Mouse (Mus musculus): ENCODE results near the gene Ch25h. TPM values are rescaled to one million over a fixed set of nuclear protein-coding genes. Genes with fewer than 3 reads are reported as not detected.

Gene Ch25h
- polyA plus RNA-seq, 1 experiment from 2014 or later, result 0.08 TPM

DNA sequence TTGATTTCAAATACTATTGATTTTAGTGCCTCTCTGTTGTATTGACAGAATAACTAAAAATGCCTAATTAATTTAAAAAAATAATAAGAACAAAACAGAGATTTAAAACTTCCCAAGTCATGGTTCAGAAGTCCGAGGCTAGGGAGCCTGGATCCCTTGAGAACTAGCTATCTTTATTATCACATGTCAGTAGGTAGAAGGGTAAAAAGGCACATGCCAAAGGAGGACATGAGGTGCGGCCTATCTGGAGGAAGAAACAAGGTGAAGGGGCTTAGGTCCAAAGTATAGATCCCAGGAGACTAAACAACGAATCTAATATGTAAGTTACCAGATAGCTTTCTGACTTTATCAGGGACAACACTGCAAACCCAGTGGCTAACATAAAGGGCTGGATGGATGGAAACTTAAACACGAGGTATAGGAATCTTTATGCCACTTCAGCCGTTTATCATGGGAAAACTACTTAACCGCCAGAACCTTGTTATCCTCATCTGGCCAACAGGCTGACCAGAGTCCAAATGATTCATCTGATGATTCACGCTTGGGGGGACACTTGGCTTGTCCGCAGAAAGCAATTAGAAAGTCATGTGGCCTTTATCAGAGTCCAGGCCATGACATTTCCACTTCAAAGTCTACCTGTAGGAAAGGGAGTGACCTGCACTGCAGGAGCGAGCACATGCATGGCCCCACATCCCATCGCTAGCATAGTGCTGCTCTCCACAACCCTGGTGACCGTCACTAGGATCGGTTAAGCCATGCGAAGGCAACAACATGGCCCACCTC is 43.0 kb upstream of the Ch25h start:
- no peak overlapping the region for H3K4me3 ChIP-seq (ENCODE audit: low read depth, low read length)
- H3K27ac ChIP-seq (ENCODE audit: low read length), result no peak overlapping the region
- ATAC-seq (ENCODE audit: low read depth), result no peak
- H3K27me3 ChIP-seq (ENCODE audit: control insufficient read depth, insufficient read depth, low read depth, low read length), result no peaks in the 10 kb centered on the region
- H3K9ac ChIP-seq (ENCODE audit: low read depth, low read length), result no peak overlapping the region
- no peaks in the 10 kb centered on the region for H3K36me3 ChIP-seq (ENCODE audit: control insufficient read depth, insufficient read depth)
- no peak overlapping the region for H3K4me2 ChIP-seq (ENCODE audit: low read depth, low read length)
- no peaks in the 10 kb centered on the region for H3K9me3 ChIP-seq (replicated peaks; ENCODE audit: control insufficient read depth, low read length)
- H3K4me1 ChIP-seq (ENCODE audit: control insufficient read depth, low read depth, low read length), result peaks cover 6% of the 10 kb centered on the region
- whole genome bisulfite sequencing (ENCODE audit: insufficient replicate concordance), result 69% methylated on average over 13 of the region's 13 CpGs

DNA sequence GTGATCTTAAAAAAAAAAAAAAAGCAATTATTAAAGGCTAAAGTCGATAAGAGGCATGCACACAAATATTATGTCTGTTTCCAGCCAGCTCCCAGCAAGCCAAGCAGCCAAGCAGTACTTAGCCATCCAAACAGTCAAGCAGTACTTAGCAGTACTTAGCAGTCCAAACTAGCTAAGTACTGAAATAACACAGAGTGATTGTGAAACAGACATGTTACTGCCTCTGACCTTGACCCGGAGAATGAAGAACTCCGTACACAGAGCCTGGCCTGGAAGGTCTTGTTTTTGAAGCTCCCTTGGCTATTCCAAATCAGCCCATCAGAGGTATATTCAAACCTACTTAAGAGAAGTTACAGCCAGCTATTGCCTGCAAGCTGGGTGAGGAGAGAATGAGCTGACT is 42.2 kb upstream of the Ch25h start:
- H3K9me3 ChIP-seq (replicated peaks; ENCODE audit: control insufficient read depth, low read length), result no peaks in the 10 kb centered on the region
- ATAC-seq (ENCODE audit: low read depth), result peak; percentile 66
- 63% methylated on average over 3 of the region's 3 CpGs for WGBS (ENCODE audit: insufficient replicate concordance)
- H3K27ac ChIP-seq (ENCODE audit: low read length), result no peak overlapping the region
- H3K4me3 ChIP-seq (ENCODE audit: low read depth, low read length), result no peak overlapping the region
- no peak overlapping the region for H3K4me2 ChIP-seq (ENCODE audit: low read depth, low read length)
- H3K27me3 ChIP-seq (ENCODE audit: control insufficient read depth, insufficient read depth, low read depth, low read length), result no peaks in the 10 kb centered on the region
- no peak overlapping the region for H3K9ac ChIP-seq (ENCODE audit: low read depth, low read length)
- H3K4me1 ChIP-seq (ENCODE audit: control insufficient read depth, low read depth, low read length), result peaks cover 6% of the 10 kb centered on the region
- no peaks in the 10 kb centered on the region for H3K36me3 ChIP-seq (ENCODE audit: control insufficient read depth, insufficient read depth)

DNA sequence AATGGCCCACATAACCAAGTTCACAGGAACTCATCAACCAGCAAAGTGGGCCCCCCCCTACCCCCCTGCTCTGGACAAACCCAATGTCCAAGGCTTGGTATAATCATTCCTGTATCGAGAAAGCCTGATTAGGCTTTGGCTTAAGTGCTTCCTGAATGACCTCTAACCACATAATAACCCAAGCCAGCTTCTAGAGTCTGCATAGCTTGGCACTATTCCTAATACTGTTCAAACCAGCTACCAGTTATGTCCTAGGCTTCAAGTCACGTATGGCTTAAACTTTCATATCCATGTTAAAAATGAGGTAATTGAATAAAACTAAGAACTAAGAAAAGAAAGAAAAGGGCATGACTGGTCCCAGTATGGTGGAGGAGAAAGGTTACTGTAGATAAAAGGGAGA is 41.4 kb upstream of the Ch25h start:
- ATAC-seq (ENCODE audit: low read depth), result no peak
- H3K4me1 ChIP-seq (ENCODE audit: control insufficient read depth, low read depth, low read length), result peaks cover 6% of the 10 kb centered on the region

DNA sequence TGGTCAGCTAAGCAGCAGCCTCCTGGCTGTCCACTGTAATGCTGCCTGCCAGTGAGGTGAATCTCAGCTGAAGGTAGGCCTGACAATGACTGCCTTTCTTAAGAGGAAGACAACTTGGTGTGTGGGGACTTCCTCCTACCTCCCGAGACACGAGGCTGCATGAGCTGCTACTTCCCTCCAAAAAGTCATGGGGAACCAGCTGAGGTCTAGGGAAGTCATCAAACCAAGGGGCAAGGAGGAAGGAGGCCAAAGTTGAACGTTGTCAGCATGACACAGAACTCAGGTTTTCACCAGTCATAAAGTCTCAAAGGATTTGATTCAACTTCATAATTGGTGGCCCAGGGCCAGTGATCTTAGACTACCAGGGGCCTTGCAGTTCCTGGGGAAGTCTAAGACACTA is 40.7 kb upstream of the Ch25h start:
- no peak overlapping the region for H3K4me2 ChIP-seq (ENCODE audit: low read depth, low read length)
- H3K4me1 ChIP-seq (ENCODE audit: control insufficient read depth, low read depth, low read length), result peaks cover 6% of the 10 kb centered on the region
- no peak overlapping the region for H3K27ac ChIP-seq (ENCODE audit: low read length)
- no peaks in the 10 kb centered on the region for H3K9me3 ChIP-seq (replicated peaks; ENCODE audit: control insufficient read depth, low read length)
- H3K9ac ChIP-seq (ENCODE audit: low read depth, low read length), result no peak overlapping the region
- no peaks in the 10 kb centered on the region for H3K36me3 ChIP-seq (ENCODE audit: control insufficient read depth, insufficient read depth)
- H3K4me3 ChIP-seq (ENCODE audit: low read depth, low read length), result no peak overlapping the region
- no peak for ATAC-seq (ENCODE audit: low read depth)
- 20% methylated on average over 3 of the region's 3 CpGs for WGBS (ENCODE audit: insufficient replicate concordance)
- no peaks in the 10 kb centered on the region for H3K27me3 ChIP-seq (ENCODE audit: control insufficient read depth, insufficient read depth, low read depth, low read length)

More for the DNA sequence above, 41.4 kb upstream of the Ch25h start:
- H3K9ac ChIP-seq (ENCODE audit: low read depth, low read length), result no peak overlapping the region
- H3K4me3 ChIP-seq (ENCODE audit: low read depth, low read length), result no peak overlapping the region
- WGBS (ENCODE audit: insufficient replicate concordance), result 64% methylated on average over 2 of the region's 2 CpGs
- no peak overlapping the region for H3K27ac ChIP-seq (ENCODE audit: low read length)
- no peaks in the 10 kb centered on the region for H3K9me3 ChIP-seq (replicated peaks; ENCODE audit: control insufficient read depth, low read length)
- H3K36me3 ChIP-seq (ENCODE audit: control insufficient read depth, insufficient read depth), result no peaks in the 10 kb centered on the region
- no peak overlapping the region for H3K4me2 ChIP-seq (ENCODE audit: low read depth, low read length)
- no peaks in the 10 kb centered on the region for H3K27me3 ChIP-seq (ENCODE audit: control insufficient read depth, insufficient read depth, low read depth, low read length)

DNA sequence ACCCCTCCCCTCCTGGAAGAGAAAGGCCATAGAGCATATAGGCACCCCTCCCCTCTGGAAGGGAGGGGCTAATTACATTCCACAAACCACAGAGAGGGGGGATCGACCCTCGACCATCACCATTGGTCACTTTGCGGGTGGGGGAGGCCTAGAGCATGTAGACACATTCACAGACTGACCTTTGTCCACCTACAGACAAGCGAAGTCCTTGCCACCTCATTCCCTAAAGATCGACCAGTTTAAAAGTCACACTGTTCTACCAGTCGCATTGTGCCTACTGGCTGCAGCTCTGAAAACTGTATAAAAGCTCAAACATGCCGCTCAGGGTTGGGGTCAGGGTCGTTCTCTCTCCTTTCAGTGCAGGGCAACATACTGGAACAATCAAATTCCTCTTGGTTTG is 36.6 kb upstream of the Ch25h start:
- no peak overlapping the region for H3K4me3 ChIP-seq (ENCODE audit: low read depth, low read length)
- H3K4me2 ChIP-seq (ENCODE audit: low read depth, low read length), result 0 out of 2 replicates have a peak overlapping the region, but pooled peaks have one; percentile 13
- H3K9ac ChIP-seq (ENCODE audit: low read depth, low read length), result no peak overlapping the region
- ATAC-seq (ENCODE audit: low read depth), result peak; percentile 84
- H3K36me3 ChIP-seq (ENCODE audit: control insufficient read depth, insufficient read depth), result no peaks in the 10 kb centered on the region
- no peaks in the 10 kb centered on the region; the same call in 1 of the 2 replicates for H3K4me1 ChIP-seq (ENCODE audit: control insufficient read depth, low read depth, low read length)
- no peaks in the 10 kb centered on the region for H3K9me3 ChIP-seq (replicated peaks; ENCODE audit: control insufficient read depth, low read length)
- H3K27ac ChIP-seq (ENCODE audit: low read length), result peak overlapping the region; percentile 53
- WGBS (ENCODE audit: insufficient replicate concordance), result 52% methylated on average over 8 of the region's 8 CpGs
- no peaks in the 10 kb centered on the region for H3K27me3 ChIP-seq (ENCODE audit: control insufficient read depth, insufficient read depth, low read depth, low read length)

DNA sequence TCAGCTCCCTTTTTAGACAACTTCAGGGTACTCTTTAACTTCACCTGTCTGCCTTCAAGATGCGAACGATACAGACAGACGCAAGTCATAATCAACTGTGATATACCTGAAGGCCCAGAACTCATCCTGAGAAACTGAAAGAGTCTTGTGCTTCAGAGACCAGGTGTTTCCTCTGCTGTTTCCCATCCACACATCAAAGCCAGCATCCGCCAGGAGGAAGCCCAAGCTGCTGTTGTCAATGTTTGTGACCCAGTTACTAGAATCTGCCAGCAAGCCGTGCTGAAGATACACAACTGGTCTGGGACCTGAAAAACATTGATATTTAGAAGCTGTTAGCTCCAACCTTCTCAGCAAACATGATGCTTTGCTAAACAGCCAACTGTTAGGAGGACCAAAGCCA is 35.8 kb upstream of the Ch25h start:
- H3K9me3 ChIP-seq (replicated peaks; ENCODE audit: control insufficient read depth, low read length), result no peaks in the 10 kb centered on the region
- H3K4me3 ChIP-seq (ENCODE audit: low read depth, low read length), result no peak overlapping the region
- no peaks in the 10 kb centered on the region for H3K36me3 ChIP-seq (ENCODE audit: control insufficient read depth, insufficient read depth)
- no peaks in the 10 kb centered on the region for H3K4me1 ChIP-seq (ENCODE audit: control insufficient read depth, low read depth, low read length)
- WGBS (ENCODE audit: insufficient replicate concordance), result 74% methylated on average over 5 of the region's 5 CpGs
- H3K27ac ChIP-seq (ENCODE audit: low read length), result no peak overlapping the region
- no peaks in the 10 kb centered on the region for H3K27me3 ChIP-seq (ENCODE audit: control insufficient read depth, insufficient read depth, low read depth, low read length)
- ATAC-seq (ENCODE audit: low read depth), result no peak
- H3K9ac ChIP-seq (ENCODE audit: low read depth, low read length), result no peak overlapping the region
- no peak overlapping the region for H3K4me2 ChIP-seq (ENCODE audit: low read depth, low read length)

DNA sequence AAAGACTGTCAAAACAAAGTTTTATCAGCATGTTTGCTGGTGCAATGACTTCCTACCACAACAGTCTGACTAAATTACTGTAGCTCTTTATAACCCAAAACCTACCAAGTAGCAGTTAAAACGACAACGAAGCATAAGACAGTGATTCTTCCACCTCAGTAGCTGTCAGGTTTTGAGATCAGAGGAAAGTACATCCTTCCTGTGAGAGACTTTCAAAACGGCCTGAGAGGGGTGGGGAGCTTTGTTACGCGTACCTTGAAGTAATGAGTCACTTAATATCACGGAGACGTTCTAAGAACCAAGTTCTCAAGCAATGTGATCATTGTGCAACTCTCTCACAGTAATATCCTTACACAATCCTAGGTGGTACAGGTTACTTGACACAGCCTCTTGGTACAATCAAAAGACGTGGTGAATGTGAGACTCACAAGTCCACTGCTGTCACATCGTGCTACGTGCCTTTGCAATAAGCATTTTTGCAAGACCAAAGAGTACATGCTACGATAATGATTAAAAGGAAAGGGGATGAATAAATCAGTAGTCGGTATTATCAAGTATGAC is 30.3 kb upstream of the Ch25h start:
- WGBS (ENCODE audit: insufficient replicate concordance), result 73% methylated on average over 12 of the region's 12 CpGs

DNA sequence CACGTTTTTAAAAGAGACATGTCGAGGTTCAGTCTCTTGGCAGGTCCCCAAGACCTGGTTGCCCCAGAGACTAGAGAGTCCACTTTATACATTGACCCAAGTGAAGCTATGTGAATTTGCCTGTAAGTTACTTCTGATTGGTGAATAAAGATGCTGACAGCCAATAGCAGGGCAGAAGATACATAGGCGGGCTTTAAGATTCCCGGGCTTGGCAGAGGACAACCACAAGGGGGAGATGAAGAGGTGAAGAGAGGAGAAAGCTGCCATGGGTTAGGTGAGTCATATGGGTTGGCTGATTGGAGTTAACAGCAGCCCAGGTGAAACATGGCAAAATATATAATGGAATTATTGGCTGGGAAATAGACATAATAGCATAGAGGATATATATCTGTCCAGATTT is 25.8 kb upstream of the Ch25h start:
- no peaks in the 10 kb centered on the region for H3K9me3 ChIP-seq (replicated peaks; ENCODE audit: control insufficient read depth, low read length)
- peak; percentile 63 for ATAC-seq (ENCODE audit: low read depth)
- H3K4me1 ChIP-seq (ENCODE audit: control insufficient read depth, low read depth, low read length), result no peaks in the 10 kb centered on the region; the same call in 1 of the 2 replicates
- no peak overlapping the region for H3K27ac ChIP-seq (ENCODE audit: low read length)
- H3K4me3 ChIP-seq (ENCODE audit: low read depth, low read length), result no peak overlapping the region
- no peak overlapping the region for H3K9ac ChIP-seq (ENCODE audit: low read depth, low read length)
- H3K36me3 ChIP-seq (ENCODE audit: control insufficient read depth, insufficient read depth), result no peaks in the 10 kb centered on the region
- no peaks in the 10 kb centered on the region for H3K27me3 ChIP-seq (ENCODE audit: control insufficient read depth, insufficient read depth, low read depth, low read length)
- 22% methylated on average over 4 of the region's 4 CpGs for WGBS (ENCODE audit: insufficient replicate concordance)
- no peak overlapping the region for H3K4me2 ChIP-seq (ENCODE audit: low read depth, low read length)

More for the DNA sequence above, 30.3 kb upstream of the Ch25h start:
- Histone ChIP-seq H3K4me3 (ENCODE audit: low read depth, low read length) (no peak overlapping the region), H3K9me3 (replicated peaks; ENCODE audit: control insufficient read depth, low read length) (no peaks in the 10 kb centered on the region), H3K4me1 (ENCODE audit: control insufficient read depth, low read depth, low read length) (no peaks in the 10 kb centered on the region), H3K36me3 (ENCODE audit: control insufficient read depth, insufficient read depth) (no peaks in the 10 kb centered on the region), H3K9ac (ENCODE audit: low read depth, low read length) (no peak overlapping the region), H3K4me2 (ENCODE audit: low read depth, low read length) (no peak overlapping the region), H3K27me3 (ENCODE audit: control insufficient read depth, insufficient read depth, low read depth, low read length) (no peaks in the 10 kb centered on the region), H3K27ac (ENCODE audit: low read length) (no peak overlapping the region)
- ATAC-seq (ENCODE audit: low read depth), result no peak

DNA sequence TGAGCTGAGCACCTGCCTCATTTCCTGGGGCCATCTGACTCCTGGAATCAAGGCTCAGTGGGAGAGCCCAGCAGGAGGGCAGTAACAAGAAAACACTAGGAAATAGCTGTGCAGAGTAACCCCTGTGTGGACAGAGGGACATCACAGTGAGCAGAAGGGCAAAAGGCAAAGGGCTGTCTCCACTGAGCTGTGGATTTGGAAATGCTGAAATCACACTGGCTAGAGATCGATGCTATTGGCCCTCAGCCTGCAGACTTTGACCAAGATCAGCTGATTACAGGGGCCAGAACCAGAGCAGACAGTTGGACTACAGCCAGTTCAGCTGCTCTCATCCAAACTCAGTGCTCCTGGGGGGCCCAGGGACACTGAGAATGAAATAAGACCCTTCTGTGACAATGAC is 21.4 kb upstream of the Ch25h start:
- no peak overlapping the region for H3K4me3 ChIP-seq (ENCODE audit: low read depth, low read length)
- H3K4me2 ChIP-seq (ENCODE audit: low read depth, low read length), result no peak overlapping the region
- no peaks in the 10 kb centered on the region for H3K27me3 ChIP-seq (ENCODE audit: control insufficient read depth, insufficient read depth, low read depth, low read length)
- ATAC-seq (ENCODE audit: low read depth), result peak; percentile 93
- peak overlapping the region; percentile 60 for H3K27ac ChIP-seq (ENCODE audit: low read length)
- WGBS (ENCODE audit: insufficient replicate concordance), result 59% methylated on average over 1 of the region's 1 CpGs
- no peak overlapping the region for H3K9ac ChIP-seq (ENCODE audit: low read depth, low read length)
- H3K4me1 ChIP-seq (ENCODE audit: control insufficient read depth, low read depth, low read length), result no peaks in the 10 kb centered on the region; the same call in 1 of the 2 replicates
- no peaks in the 10 kb centered on the region for H3K36me3 ChIP-seq (ENCODE audit: control insufficient read depth, insufficient read depth)
- H3K9me3 ChIP-seq (replicated peaks; ENCODE audit: control insufficient read depth, low read length), result no peaks in the 10 kb centered on the region
